Mouse (Mus musculus) lung, adult 2 months (tissue): Measurements from ENCODE around the gene Kcnt2.

Experiments
- CTCF ChIP-seq: fragments of 200-500 bp; IDR thresholded peaks from 2 replicates; pipeline ENCODE4 v1.5.1; 2011; ENCODE audit warnings: mild to moderate bottlenecking, low read length, control low read depth; ENCODE audit not compliant: insufficient read depth
- POLR2A ChIP-seq: fragments of 200-500 bp; IDR thresholded peaks from 2 replicates; pipeline ENCODE4 v1.6.1; 2011; ENCODE audit warnings: low read depth, mild to moderate bottlenecking, control low read depth, low read length, borderline replicate concordance; ENCODE audit errors: extremely low read depth

GRCm38 (mm10) chr1:140326709-140327108 is 80.8 kb downstream of the Kcnt2 start:
- TF ChIP-seq CTCF (no peak), POLR2A (no peak)
